Mouse (Mus musculus): ENCODE data around the gene Fstl3. TPM values are rescaled to one million over a fixed set of nuclear protein-coding genes. Genes with fewer than 3 reads are reported as not detected.
A peak's percentile ranks its signal among the peaks of the same experiment; 100 is the strongest.

Fstl3 gene
- total and polyA plus RNA-seq, 2 experiments from 2014 or later = 3.4 to 3.9 TPM

- no peak overlapping the region for H3K4me3 ChIP-seq (ENCODE audit: low read depth, low read length)
- ATAC-seq (ENCODE audit: low FRiP score) = no peak
- no peak overlapping the region for H3K27ac ChIP-seq (ENCODE audit: low read depth, low read length)
- DNase-seq (ENCODE audit: low spot score) = no peak
- no peaks in the 10 kb centered on the region for H3K36me3 ChIP-seq (ENCODE audit: insufficient read depth, low read length)
- H3K9ac ChIP-seq (replicated peaks; ENCODE audit: low read length, poor library complexity, severe bottlenecking) = no peak overlapping the region
- TF ChIP-seq CTCF (IDR thresholded peaks at IDR 0.05) = no peak
- no peaks in the 10 kb centered on the region for H3K9me3 ChIP-seq (ENCODE audit: low read length)
- no peak overlapping the region for H3K4me2 ChIP-seq (ENCODE audit: low read depth, low read length, poor library complexity, severe bottlenecking)
- H3K27me3 ChIP-seq (ENCODE audit: insufficient read depth, low read length) = no peaks in the 10 kb centered on the region
- 92% methylated on average over 12 of the region's 12 CpGs for WGBS
- peaks cover 28% of the 10 kb centered on the region for H3K4me1 ChIP-seq (ENCODE audit: insufficient read depth, low read length)
Observed at GRCm38 (mm10) chr10:79798289-79798928, 21.3 kb downstream of the Fstl3 start.

- DNase-seq (ENCODE audit: low spot score) = no peak
- 67% methylated on average over 11 of the region's 11 CpGs for WGBS
- H3K4me1 ChIP-seq (ENCODE audit: insufficient read depth, low read length) = peaks cover 24% of the 10 kb centered on the region
- H3K4me2 ChIP-seq (ENCODE audit: low read depth, low read length, poor library complexity, severe bottlenecking) = no peak overlapping the region
- H3K9me3 ChIP-seq (ENCODE audit: low read length) = no peaks in the 10 kb centered on the region
- H3K27me3 ChIP-seq (ENCODE audit: insufficient read depth, low read length) = no peaks in the 10 kb centered on the region
- H3K4me3 ChIP-seq (ENCODE audit: low read depth, low read length) = no peak overlapping the region
- no peak for ATAC-seq (ENCODE audit: low FRiP score)
- TF ChIP-seq CTCF (IDR thresholded peaks at IDR 0.05) = no peak
- H3K27ac ChIP-seq (ENCODE audit: low read depth, low read length) = no peak overlapping the region
- H3K36me3 ChIP-seq (ENCODE audit: insufficient read depth, low read length) = no peaks in the 10 kb centered on the region
- H3K9ac ChIP-seq (replicated peaks; ENCODE audit: low read length, poor library complexity, severe bottlenecking) = no peak overlapping the region
Observed at GRCm38 (mm10) chr10:79800508-79800907, 23.4 kb downstream of the Fstl3 start.

GRCm38 (mm10) chr10:79801837-79802236 lies 24.8 kb downstream of the Fstl3 start:
- H3K9me3 ChIP-seq (ENCODE audit: low read length) = no peaks in the 10 kb centered on the region
- H3K9ac ChIP-seq (replicated peaks; ENCODE audit: low read length, poor library complexity, severe bottlenecking) = 0 out of 2 replicates have a peak overlapping the region, but pooled peaks have one; percentile 13
- TF ChIP-seq CTCF (IDR thresholded peaks at IDR 0.05) = no peak
- no peak overlapping the region for H3K4me2 ChIP-seq (ENCODE audit: low read depth, low read length, poor library complexity, severe bottlenecking)
- no peaks in the 10 kb centered on the region for H3K36me3 ChIP-seq (ENCODE audit: insufficient read depth, low read length)
- DNase-seq (ENCODE audit: low spot score) = no peak
- ATAC-seq (ENCODE audit: low FRiP score) = no peak
- no peaks in the 10 kb centered on the region for H3K27me3 ChIP-seq (ENCODE audit: insufficient read depth, low read length)
- H3K27ac ChIP-seq (ENCODE audit: low read depth, low read length) = peak overlapping the region; percentile 75
- H3K4me1 ChIP-seq (ENCODE audit: insufficient read depth, low read length) = peaks cover 24% of the 10 kb centered on the region
- no peak overlapping the region for H3K4me3 ChIP-seq (ENCODE audit: low read depth, low read length)
- 27% methylated on average over 3 of the region's 3 CpGs for WGBS

- Histone ChIP-seq H3K9ac (replicated peaks; ENCODE audit: low read length, poor library complexity, severe bottlenecking) (0 out of 2 replicates have a peak overlapping the region, but pooled peaks have one; percentile 37), H3K4me3 (ENCODE audit: low read depth, low read length) (no peak overlapping the region), H3K36me3 (ENCODE audit: insufficient read depth, low read length) (peaks cover 3% of the 10 kb centered on the region; the same call in 1 of the 2 replicates), H3K4me1 (ENCODE audit: insufficient read depth, low read length) (peaks cover 21% of the 10 kb centered on the region), H3K4me2 (ENCODE audit: low read depth, low read length, poor library complexity, severe bottlenecking) (0 out of 2 replicates have a peak overlapping the region, but pooled peaks have one; percentile 1), H3K27me3 (ENCODE audit: insufficient read depth, low read length) (no peaks in the 10 kb centered on the region), H3K9me3 (ENCODE audit: low read length) (no peaks in the 10 kb centered on the region), H3K27ac (ENCODE audit: low read depth, low read length) (peak overlapping the region; percentile 75)
- DNase-seq (ENCODE audit: low spot score) (no peak), ATAC-seq (ENCODE audit: low FRiP score) (no peak)
- no peak for TF ChIP-seq CTCF (IDR thresholded peaks at IDR 0.05)
- 30% methylated on average over 11 of the region's 11 CpGs for WGBS
Observed at GRCm38 (mm10) chr10:79802331-79802971, 25.4 kb downstream of the Fstl3 start.

- no peaks in the 10 kb centered on the region for H3K9me3 ChIP-seq (ENCODE audit: low read length)
- H3K27ac ChIP-seq (ENCODE audit: low read depth, low read length) = peak overlapping the region; percentile 75
- peak overlapping the region; percentile 44 for H3K4me2 ChIP-seq (ENCODE audit: low read depth, low read length, poor library complexity, severe bottlenecking)
- H3K4me1 ChIP-seq (ENCODE audit: insufficient read depth, low read length) = peaks cover 19% of the 10 kb centered on the region
- peak; percentile 88 for ATAC-seq (ENCODE audit: low FRiP score)
- TF ChIP-seq CTCF (IDR thresholded peaks at IDR 0.05) = no peak
- H3K4me3 ChIP-seq (ENCODE audit: low read depth, low read length) = peak overlapping the region; percentile 12; the same call in 1 of the 2 replicates
- peak overlapping the region; percentile 37 for H3K9ac ChIP-seq (replicated peaks; ENCODE audit: low read length, poor library complexity, severe bottlenecking)
- DNase-seq (ENCODE audit: low spot score) = peak; percentile 88
- WGBS = 5% methylated on average over 29 of the region's 29 CpGs
- H3K36me3 ChIP-seq (ENCODE audit: insufficient read depth, low read length) = peaks cover 13% of the 10 kb centered on the region
- H3K27me3 ChIP-seq (ENCODE audit: insufficient read depth, low read length) = no peaks in the 10 kb centered on the region
Observed at GRCm38 (mm10) chr10:79803716-79804323, 26.7 kb downstream of the Fstl3 start.

GRCm38 (mm10) chr10:79805636-79806035 lies 28.6 kb downstream of the Fstl3 start:
- Histone ChIP-seq H3K27me3 (ENCODE audit: insufficient read depth, low read length) (no peaks in the 10 kb centered on the region), H3K4me3 (ENCODE audit: low read depth, low read length) (no peak overlapping the region), H3K36me3 (ENCODE audit: insufficient read depth, low read length) (peaks cover 20% of the 10 kb centered on the region), H3K4me1 (ENCODE audit: insufficient read depth, low read length) (peaks cover 19% of the 10 kb centered on the region), H3K9ac (replicated peaks; ENCODE audit: low read length, poor library complexity, severe bottlenecking) (0 out of 2 replicates have a peak overlapping the region, but pooled peaks have one; percentile 9), H3K4me2 (ENCODE audit: low read depth, low read length, poor library complexity, severe bottlenecking) (no peak overlapping the region), H3K9me3 (ENCODE audit: low read length) (no peaks in the 10 kb centered on the region), H3K27ac (ENCODE audit: low read depth, low read length) (no peak overlapping the region; the same call in 1 of the 2 replicates)
- WGBS = 78% methylated on average over 11 of the region's 11 CpGs
- TF ChIP-seq CTCF (IDR thresholded peaks at IDR 0.05) = no peak
- no peak for ATAC-seq (ENCODE audit: low FRiP score)
- no peak for DNase-seq (ENCODE audit: low spot score)
